ENCODE assay signal across 19 mouse cellular contexts in the genomic region with DNA sequence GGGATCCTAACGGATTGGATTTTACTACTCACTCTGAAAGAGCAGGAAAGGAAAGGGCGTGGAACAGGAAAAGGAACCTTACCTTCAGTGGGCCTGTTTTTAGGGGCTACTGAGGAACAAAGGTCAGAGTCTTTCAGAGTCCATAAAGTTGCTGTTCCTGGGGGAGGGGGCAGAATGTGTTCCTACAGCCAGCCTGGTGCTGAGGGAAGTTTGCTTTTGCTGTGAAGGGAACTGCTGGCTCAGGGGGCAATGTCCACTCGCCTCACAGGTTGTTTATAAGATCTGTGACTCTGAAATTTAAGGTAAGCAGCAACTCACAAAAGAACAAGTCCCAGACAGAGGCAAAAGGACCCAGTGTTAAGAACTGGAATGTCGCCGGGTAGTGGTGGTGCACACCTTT. TPM values are rescaled to one million over a fixed set of nuclear protein-coding genes. Genes with fewer than 3 reads are reported as not detected.
A peak's percentile ranks its signal among the peaks of the same experiment; 100 is the strongest.
DNase-seq lines count a peak whose midpoint lies in the region; ATAC-seq and TF ChIP-seq lines count a peak whose summit lies in the region.
"Had no signal": no experiment of that assay in that cellular context is flagged by ENCODE, and none has a peak within 500 bp of the region (broad histone marks: within the 10 kb centered on the region; RNA-seq: fewer than 3 reads in every experiment).

No protein-coding gene starts in this region.

- 20% methylated on average over 5 of the region's 5 CpGs for WGBS in liver, adult 2 months
- 57% methylated on average over 5 of the region's 5 CpGs for WGBS in kidney, embryonic 16.5 days
- 68% methylated on average over 5 of the region's 5 CpGs for WGBS in liver, embryonic 13.5 days (ENCODE audit: insufficient replicate concordance)

- no peaks in the 10 kb centered on the region for H3K79me2 ChIP-seq in liver, adult 2 months (ENCODE audit: control insufficient read depth, insufficient read depth, low read length)

- no peak for TF ChIP-seq CTCF in liver, adult 2 months (IDR thresholded peaks at IDR 0.05; ENCODE audit: low read depth, low read length)

- H3K9ac ChIP-seq in liver, adult 2 months (ENCODE audit: low read depth, low read length): peak overlapping the region; percentile 64
- no peak overlapping the region for H3K9ac ChIP-seq in kidney, embryonic 16.5 days (replicated peaks; ENCODE audit: low read length)
- no peak overlapping the region for H3K9ac ChIP-seq in liver, embryonic 13.5 days
- H3K9ac ChIP-seq: forebrain, embryonic 15.5 days; stomach, embryonic 15.5 days had no signal

- H3K4me3 ChIP-seq in liver, adult 2 months (ENCODE audit: insufficient read depth, low read depth, low read length): peak overlapping the region; percentile 43
- no peak overlapping the region for H3K4me3 ChIP-seq in kidney, embryonic 16.5 days (ENCODE audit: low read length)
- no peak overlapping the region for H3K4me3 ChIP-seq in liver, embryonic 13.5 days (replicated peaks)
- H3K4me3 ChIP-seq: erythroblast, embryonic 14.5 days; forebrain, embryonic 15.5 days; layer of hippocampus, adult 2 months; stomach, embryonic 15.5 days had no signal

- peaks cover 13% of the 10 kb centered on the region; the same call in 1 of the 2 replicates for H3K4me1 ChIP-seq in liver, adult 2 months (ENCODE audit: control insufficient read depth, insufficient read depth, low read length)
- peaks cover 7% of the 10 kb centered on the region for H3K4me1 ChIP-seq in kidney, embryonic 16.5 days (ENCODE audit: insufficient read depth, low read length)
- peaks cover 24% of the 10 kb centered on the region for H3K4me1 ChIP-seq in liver, embryonic 13.5 days (replicated peaks)
- H3K4me1 ChIP-seq: stomach, embryonic 15.5 days had no signal

- DNase-seq in liver, adult 2 months (ENCODE audit: extremely low read depth, low read depth, low spot score): peak; percentile 89
- no peak for DNase-seq in liver
- DNase-seq in liver, embryonic 13.5 days: no peak
- no peak for DNase-seq in retina, embryonic 14.5 days (ENCODE audit: low spot score)
- no peak for DNase-seq in layer of hippocampus, adult 8-10 months (ENCODE audit: low spot score in 2 of 2)
- no peak for DNase-seq in cerebellum, postnatal 36 days
- DNase-seq: adrenal gland, postnatal 14 days; B cell, adult 2 months; cerebellum, adult 9-11 months; lung, postnatal 14 days; right cerebral cortex, adult 18-20 months; spleen, adult 18-20 months; thymus, postnatal 25 days had no signal

- no peak overlapping the region for H3K4me2 ChIP-seq in kidney, embryonic 16.5 days (replicated peaks; ENCODE audit: low read depth, low read length)
- H3K4me2 ChIP-seq in liver, embryonic 13.5 days: no peak overlapping the region
- H3K4me2 ChIP-seq: forebrain, embryonic 15.5 days; stomach, embryonic 15.5 days had no signal

- H3K27ac ChIP-seq in liver, adult 2 months (replicated peaks; ENCODE audit: insufficient read depth, low read depth, low read length): peak overlapping the region; percentile 96
- H3K27ac ChIP-seq in kidney, embryonic 16.5 days (ENCODE audit: low read length): peak overlapping the region; percentile 45; the same call in 1 of the 2 replicates
- peak overlapping the region; percentile 23; the same call in 1 of the 2 replicates for H3K27ac ChIP-seq in liver, embryonic 13.5 days
- H3K27ac ChIP-seq: forebrain, embryonic 15.5 days; layer of hippocampus, adult 2 months; stomach, embryonic 15.5 days had no signal

- no peaks in the 10 kb centered on the region for H3K27me3 ChIP-seq in liver, adult 2 months (ENCODE audit: control insufficient read depth, insufficient read depth, low read length)
- H3K27me3 ChIP-seq in kidney, embryonic 16.5 days (ENCODE audit: insufficient read depth, low read length): no peaks in the 10 kb centered on the region
- H3K27me3 ChIP-seq in liver, embryonic 13.5 days: no peaks in the 10 kb centered on the region
- H3K27me3 ChIP-seq: stomach, embryonic 15.5 days had no signal

- H3K9me3 ChIP-seq in kidney, embryonic 16.5 days (ENCODE audit: low read length): no peaks in the 10 kb centered on the region
- no peaks in the 10 kb centered on the region for H3K9me3 ChIP-seq in liver, embryonic 13.5 days (replicated peaks)
- H3K9me3 ChIP-seq: forebrain, embryonic 15.5 days; stomach, embryonic 15.5 days had no signal

- no peak for TF ChIP-seq POLR2A in liver, adult 2 months (IDR thresholded peaks at IDR 0.05; ENCODE audit: extremely low read depth, insufficient read depth, low read length)

- no peak for ATAC-seq in kidney, embryonic 16.5 days (ENCODE audit: low FRiP score, low TSS enrichment)
- ATAC-seq in liver, embryonic 13.5 days (ENCODE audit: low read depth): no peak
- ATAC-seq: forebrain, embryonic 15.5 days; hindbrain, embryonic 16.5 days had no signal

- H3K36me3 ChIP-seq in liver, adult 2 months (ENCODE audit: control insufficient read depth, insufficient read depth, low read length): no peaks in the 10 kb centered on the region
- no peaks in the 10 kb centered on the region for H3K36me3 ChIP-seq in kidney, embryonic 16.5 days (ENCODE audit: insufficient read depth, low read length)
- H3K36me3 ChIP-seq in liver, embryonic 13.5 days: no peaks in the 10 kb centered on the region
- H3K36me3 ChIP-seq: forebrain, embryonic 15.5 days; stomach, embryonic 15.5 days had no signal

RNA-seq across cellular contexts. Expression of a gene that starts 13.1 kb away (rescaled TPM):
- total RNA-seq in liver, adult 2 months (2014; rRNA removed): 124 and 153 TPM in 2 replicates
- 121 and 149 TPM in 2 replicates for polyA plus RNA-seq in liver, adult 2 months (2012; rRNA removed)
- 457 and 473 TPM in 2 replicates for polyA plus RNA-seq in kidney, embryonic 16.5 days (2015; fragmentation: Nextera tagmentation; extraction: Ambion mirVana)
- polyA plus RNA-seq in liver, embryonic 13.5 days (2015; fragmentation: Nextera tagmentation; extraction: Ambion mirVana): 198 and 228 TPM in 2 replicates
- 100 to 1,000 TPM; 164 to 216 (median 188) TPM for total RNA-seq in layer of hippocampus, adult 8-10 months (2022)

RNA-seq across cellular contexts. Expression of a gene that starts 26.1 kb away (rescaled TPM):
- 69.7 and 80.9 TPM in 2 replicates for total RNA-seq in liver, adult 2 months (2014; rRNA removed)
- 134 and 145 TPM in 2 replicates for polyA plus RNA-seq in liver, adult 2 months (2012; rRNA removed)
- 259 and 261 TPM in 2 replicates for polyA plus RNA-seq in kidney, embryonic 16.5 days (2015; fragmentation: Nextera tagmentation; extraction: Ambion mirVana)
- polyA plus RNA-seq in liver, embryonic 13.5 days (2015; fragmentation: Nextera tagmentation; extraction: Ambion mirVana): 108 and 132 TPM in 2 replicates
- total RNA-seq in layer of hippocampus, adult 8-10 months (2022): 100 to 1,000 TPM; 318 to 396 (median 337) TPM

Comparison
In these comparisons a context has a peak if more than half of its experiments do, and no peak if none do; other contexts are left out.
1. H3K27ac ChIP-seq: peak in every context shown above with its lines; median percentile 96 in liver, adult 2 months; 45 in kidney, embryonic 16.5 days; 23 in liver, embryonic 13.5 days.